Mouse (Mus musculus) liver, embryonic 16.5 days (tissue): ENCODE results near the gene Dus3l. TPM values are rescaled to one million over a fixed set of nuclear protein-coding genes. Genes with fewer than 3 reads are reported as not detected.

Source experiments
- ATAC-seq: fragments of 200-750 bp; cut with Nextera tagmentation; 2 replicates; pipeline ENCODE4 v1.8.0; 2017; ENCODE audit warnings: low read depth, mild to moderate bottlenecking, moderate number of reproducible peaks, moderate library complexity
- H3K27ac ChIP-seq: fragments of 300-500 bp; sonication (generic); 2 replicates; pipeline ENCODE4 v1.5.1; 2014; ENCODE audit warnings: mild to moderate bottlenecking, low read length
- H3K27me3 ChIP-seq: fragments of 300-500 bp; sonication (generic); 2 replicates; pipeline ENCODE4 v1.6.1; 2014; ENCODE audit warnings: low read depth, low read length, mixed read lengths; ENCODE audit not compliant: control insufficient read depth, insufficient read depth
- H3K36me3 ChIP-seq: fragments of 300-500 bp; sonication (generic); 2 replicates; pipeline ENCODE4 v1.6.1; 2014; ENCODE audit warnings: mild to moderate bottlenecking; ENCODE audit not compliant: control insufficient read depth, insufficient read depth
- H3K4me1 ChIP-seq: fragments of 300-500 bp; sonication (generic); 2 replicates; pipeline ENCODE4 v1.6.1; 2014; ENCODE audit warnings: low read depth, low read length, mixed read lengths; ENCODE audit not compliant: control insufficient read depth
- H3K4me2 ChIP-seq: fragments of 300-500 bp; sonication (generic); 2 replicates; pipeline ENCODE4 v1.6.1; 2014; ENCODE audit warnings: low read depth, low read length, mixed read lengths
- H3K4me3 ChIP-seq: fragments of 300-500 bp; sonication (generic); 2 replicates; pipeline ENCODE4 v1.5.1; 2014; ENCODE audit warnings: low read depth, mild to moderate bottlenecking, low read length
- H3K9ac ChIP-seq: fragments of 300-500 bp; sonication (generic); 2 replicates; pipeline ENCODE4 v1.6.1; 2014; ENCODE audit warnings: low read depth, low read length
- H3K9me3 ChIP-seq: fragments of 300-500 bp; sonication (generic); replicated peaks from 2 replicates; pipeline ENCODE4 v1.6.1; 2016; ENCODE audit warnings: low read length; ENCODE audit not compliant: control insufficient read depth
- WGBS: fragments of 180-500 bp; shearing (Covaris S2); extraction: QIAGEN DNeasy Blood & Tissue Kit; methylation state at CpG from one replicate; pipeline ENCODE4 v1.1.7; 2014; ENCODE audit not compliant: insufficient replicate concordance; 5-methylcytosine and 5-hydroxymethylcytosine counted together
- polyA plus RNA-seq: library from polyadenylated mRNA; unstranded; fragments of >200 nt; fragmentation: Nextera tagmentation; extraction: Ambion mirVana; gene quantifications from 2 replicates; pipeline ENCODE4 v1.2.1, GENCODE M21; 2015

Gene Dus3l
- polyA plus RNA-seq, 1 experiment from 2014 or later, result 12.2 TPM

DNA sequence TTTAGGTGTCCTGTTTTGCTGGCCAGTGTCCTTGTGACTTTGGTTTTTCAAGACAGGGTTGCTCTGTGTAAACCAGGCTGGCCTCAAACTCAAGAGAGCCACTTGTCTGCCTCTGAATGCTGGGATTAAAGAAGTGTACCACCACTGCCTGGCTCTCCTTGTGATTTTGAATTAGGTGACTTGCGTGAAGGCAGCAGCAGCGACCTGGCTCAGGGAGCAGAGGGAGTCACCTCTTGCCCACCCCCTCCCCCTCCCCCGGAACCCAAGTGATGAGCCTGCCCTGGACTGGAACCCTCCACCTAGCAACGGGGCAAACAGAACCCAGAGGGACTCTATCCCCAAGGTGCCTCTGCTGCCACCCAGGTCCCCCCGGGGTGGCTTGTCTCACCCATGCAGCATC lies 5.4 kb downstream of the Dus3l start, which contains the start of gene Prr22:
TSS of gene Prr22 (plus strand) at position 301 of the 400 bp plus-strand sequence.
- Histone ChIP-seq H3K4me3 (no peak within 1 kb of the TSS), H3K4me2 (no peak within 1 kb of the TSS), H3K9me3 (no peaks in the 10 kb centered on the region), H3K36me3 (peaks cover 22% of the 10 kb centered on the region), H3K4me1 (peaks cover 17% of the 10 kb centered on the region), H3K27ac (no peak within 1 kb of the TSS), H3K9ac (no peak within 1 kb of the TSS), H3K27me3 (no peaks in the 10 kb centered on the region)
- 82% methylated on average over 5 of the region's 5 CpGs for WGBS
- ATAC-seq, result no peak

GRCm38 (mm10) chr17:56777568-56777967 lies 13.0 kb downstream of the Dus3l start:
- Histone ChIP-seq H3K9ac (no peak overlapping the region), H3K36me3 (peaks cover 13% of the 10 kb centered on the region), H3K4me3 (no peak overlapping the region), H3K9me3 (no peaks in the 10 kb centered on the region; the same call in 1 of the 2 replicates), H3K27ac (no peak overlapping the region), H3K4me1 (peaks cover 10% of the 10 kb centered on the region), H3K4me2 (no peak overlapping the region), H3K27me3 (no peaks in the 10 kb centered on the region)
- no peak for ATAC-seq
- 87% methylated on average over 11 of the region's 11 CpGs for WGBS

DNA sequence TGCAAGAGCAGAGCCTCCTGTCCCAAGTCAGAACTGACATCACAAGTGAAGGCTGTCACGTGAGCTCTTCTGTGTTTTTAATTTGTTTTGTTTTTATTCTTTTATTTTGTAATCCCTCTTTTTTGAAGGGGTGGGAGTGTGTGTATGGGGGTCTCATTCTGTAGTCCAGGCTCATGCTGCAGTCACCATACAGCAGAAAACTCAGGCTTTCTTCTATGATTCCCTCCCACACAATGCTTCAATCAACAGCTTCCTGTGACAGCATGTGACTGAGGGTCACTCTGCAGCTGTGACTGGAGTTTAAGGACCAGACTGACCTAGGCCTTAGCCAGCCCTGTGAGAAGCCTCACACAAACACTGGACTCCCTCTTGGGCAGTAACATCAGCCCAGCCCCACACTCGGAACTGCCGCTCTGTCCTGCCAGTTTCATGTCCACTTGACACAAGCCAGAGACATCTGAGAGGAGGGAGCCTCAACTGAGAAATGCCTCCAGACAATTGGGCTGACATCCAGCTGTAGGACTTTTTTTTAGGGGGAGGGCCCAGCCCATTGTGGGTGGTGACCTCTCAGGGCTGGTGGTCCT lies 14.3 kb downstream of the Dus3l start:
- Histone ChIP-seq H3K27ac (no peak overlapping the region), H3K4me3 (no peak overlapping the region), H3K4me1 (peaks cover under 1% of the 10 kb centered on the region), H3K36me3 (peaks cover 13% of the 10 kb centered on the region), H3K27me3 (no peaks in the 10 kb centered on the region), H3K9ac (no peak overlapping the region), H3K9me3 (no peaks in the 10 kb centered on the region; the same call in 1 of the 2 replicates), H3K4me2 (no peak overlapping the region)
- no peak for ATAC-seq
- WGBS, result 68% methylated on average over 3 of the region's 3 CpGs

GRCm38 (mm10) chr17:56780291-56780978 lies 15.9 kb downstream of the Dus3l start:
- H3K4me1 ChIP-seq, result no peaks in the 10 kb centered on the region; the same call in 1 of the 2 replicates
- H3K27me3 ChIP-seq, result no peaks in the 10 kb centered on the region
- peaks cover 16% of the 10 kb centered on the region for H3K36me3 ChIP-seq
- H3K4me2 ChIP-seq, result no peak overlapping the region
- WGBS, result 78% methylated on average over 13 of the region's 13 CpGs
- no peak overlapping the region for H3K27ac ChIP-seq
- no peak overlapping the region for H3K4me3 ChIP-seq
- ATAC-seq, result peak; percentile 50
- no peaks in the 10 kb centered on the region; the same call in 1 of the 2 replicates for H3K9me3 ChIP-seq
- H3K9ac ChIP-seq, result no peak overlapping the region

DNA sequence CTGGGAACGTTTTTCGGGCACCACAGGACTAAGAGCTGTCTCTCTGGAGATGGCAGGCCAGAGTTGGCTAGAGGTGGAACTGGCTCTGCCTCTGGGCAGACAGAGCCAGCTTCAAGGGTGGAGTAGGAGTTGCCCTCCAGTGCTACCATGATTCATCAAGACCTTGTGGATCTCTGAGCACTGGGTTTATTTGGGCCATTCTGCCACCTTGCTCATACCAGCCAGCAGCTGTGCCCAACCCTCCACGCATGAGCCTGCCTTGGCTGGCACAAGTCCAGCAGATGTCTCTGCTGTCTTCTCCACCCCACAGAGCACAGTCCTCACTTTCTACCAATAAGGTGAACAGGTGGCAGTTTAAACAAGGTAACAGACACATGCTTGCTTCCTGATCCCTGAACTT lies 24.3 kb downstream of the Dus3l start:
- Histone ChIP-seq H3K27me3 (no peaks in the 10 kb centered on the region), H3K9ac (no peak overlapping the region), H3K9me3 (no peaks in the 10 kb centered on the region), H3K27ac (0 out of 2 replicates have a peak overlapping the region, but pooled peaks have one; percentile 6), H3K4me1 (peaks cover 24% of the 10 kb centered on the region), H3K36me3 (peaks cover 3% of the 10 kb centered on the region; the same call in 1 of the 2 replicates), H3K4me3 (no peak overlapping the region), H3K4me2 (no peak overlapping the region)
- 0 out of 2 replicates have a peak, but pooled peaks have one; percentile 20 for ATAC-seq
- 53% methylated on average over 3 of the region's 3 CpGs for WGBS

DNA sequence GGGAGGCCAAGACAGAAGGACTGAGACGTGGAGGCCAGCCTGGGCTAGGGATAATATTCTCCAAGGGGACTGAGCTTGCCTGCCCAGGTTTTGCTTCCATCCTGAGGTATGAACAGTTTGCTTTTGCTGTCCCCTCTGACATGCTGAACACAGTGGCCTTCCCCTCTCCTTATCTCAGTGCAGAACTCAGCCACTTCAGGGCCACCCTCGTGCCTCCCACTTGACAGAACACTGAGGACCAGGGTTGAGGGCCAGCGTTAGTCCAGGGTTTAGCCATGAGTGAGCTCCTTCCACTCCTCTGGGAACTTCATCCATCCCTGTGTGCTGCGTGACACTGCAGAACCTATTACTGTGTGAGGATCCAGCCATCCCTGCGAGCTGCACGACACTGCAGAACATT lies 24.7 kb downstream of the Dus3l start:
- 74% methylated on average over 6 of the region's 6 CpGs for WGBS
- ATAC-seq, result no peak
- peaks cover 27% of the 10 kb centered on the region for H3K4me1 ChIP-seq
- no peaks in the 10 kb centered on the region; the same call in 1 of the 2 replicates for H3K36me3 ChIP-seq
- no peaks in the 10 kb centered on the region for H3K27me3 ChIP-seq
- H3K4me2 ChIP-seq, result no peak overlapping the region
- H3K9me3 ChIP-seq, result no peaks in the 10 kb centered on the region
- no peak overlapping the region for H3K4me3 ChIP-seq
- 0 out of 2 replicates have a peak overlapping the region, but pooled peaks have one; percentile 6 for H3K27ac ChIP-seq
- no peak overlapping the region for H3K9ac ChIP-seq

DNA sequence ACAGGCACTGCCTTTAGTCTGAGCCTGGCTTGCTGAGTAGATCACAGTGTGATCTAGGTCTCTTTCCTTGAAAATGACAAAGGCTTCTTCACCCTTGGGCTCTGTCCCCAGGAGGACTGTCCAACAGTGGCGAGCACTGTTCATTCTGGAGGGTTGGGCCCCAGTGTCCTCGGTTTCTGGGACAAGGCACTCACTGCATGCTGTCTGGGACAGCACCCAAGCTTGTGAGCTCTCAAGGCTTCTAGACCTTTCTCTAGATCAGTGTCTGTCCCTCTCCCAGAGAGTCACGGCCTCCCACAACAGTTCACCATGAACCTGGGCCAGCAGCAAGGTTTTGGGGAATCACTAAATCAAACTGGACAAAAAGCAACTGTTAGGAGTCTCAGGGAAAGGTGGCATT lies 28.0 kb downstream of the Dus3l start:
- WGBS, result 80% methylated on average over 3 of the region's 3 CpGs
- Histone ChIP-seq H3K36me3 (no peaks in the 10 kb centered on the region; the same call in 1 of the 2 replicates), H3K27ac (peak overlapping the region; percentile 88), H3K4me2 (no peak overlapping the region), H3K9me3 (no peaks in the 10 kb centered on the region), H3K4me3 (no peak overlapping the region), H3K4me1 (peaks cover 27% of the 10 kb centered on the region), H3K27me3 (no peaks in the 10 kb centered on the region), H3K9ac (no peak overlapping the region)
- no peak for ATAC-seq

DNA sequence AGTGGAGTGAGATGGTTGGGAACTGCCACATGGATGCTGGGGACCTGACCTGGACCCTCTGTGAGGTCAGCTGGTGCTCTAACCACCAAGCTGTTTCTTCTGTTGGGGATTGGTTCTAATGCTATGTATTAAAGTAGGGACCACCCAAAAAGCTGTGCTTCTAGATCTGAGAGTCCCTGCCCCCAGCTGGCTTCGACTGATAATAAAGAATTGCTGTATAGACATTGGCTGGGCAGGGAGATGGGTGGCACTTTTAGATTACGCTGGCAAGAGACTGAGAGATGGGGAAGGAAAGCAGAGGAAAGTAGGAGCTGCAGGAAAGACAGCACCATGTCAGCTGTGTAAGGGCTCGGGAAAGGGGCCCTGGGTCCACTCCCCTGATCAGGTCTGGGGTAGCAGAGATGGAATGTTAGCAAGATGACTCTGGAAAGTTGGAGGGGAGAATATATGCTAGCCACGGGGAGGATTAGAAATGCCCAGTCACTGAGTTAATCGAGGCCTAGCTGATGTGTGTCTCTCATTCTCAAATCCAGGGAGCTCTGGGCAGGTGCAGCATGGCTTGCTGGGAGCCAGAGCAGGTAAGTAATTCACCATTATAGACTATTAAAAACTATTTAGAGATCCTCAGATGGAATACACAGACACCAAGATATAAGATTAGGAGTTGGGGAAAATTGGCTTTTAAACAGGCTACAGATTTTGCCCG lies 29.2 kb downstream of the Dus3l start:
- ATAC-seq, result peak; percentile 95
- Histone ChIP-seq H3K9ac (peak overlapping the region; percentile 38), H3K4me1 (peaks cover 25% of the 10 kb centered on the region), H3K9me3 (no peaks in the 10 kb centered on the region), H3K27ac (peak overlapping the region; percentile 88), H3K4me2 (peak overlapping the region; percentile 53), H3K4me3 (peak overlapping the region; percentile 45), H3K27me3 (no peaks in the 10 kb centered on the region), H3K36me3 (no peaks in the 10 kb centered on the region; the same call in 1 of the 2 replicates)
- WGBS, result 35% methylated on average over 6 of the region's 6 CpGs
